Mouse (Mus musculus): Measurements from ENCODE around the gene Tsku. TPM values are rescaled to one million over a fixed set of nuclear protein-coding genes. Genes with fewer than 3 reads are reported as not detected.

The Tsku gene
- polyA plus RNA-seq, 1 experiment from 2014 or later = 16.0 TPM

DNA sequence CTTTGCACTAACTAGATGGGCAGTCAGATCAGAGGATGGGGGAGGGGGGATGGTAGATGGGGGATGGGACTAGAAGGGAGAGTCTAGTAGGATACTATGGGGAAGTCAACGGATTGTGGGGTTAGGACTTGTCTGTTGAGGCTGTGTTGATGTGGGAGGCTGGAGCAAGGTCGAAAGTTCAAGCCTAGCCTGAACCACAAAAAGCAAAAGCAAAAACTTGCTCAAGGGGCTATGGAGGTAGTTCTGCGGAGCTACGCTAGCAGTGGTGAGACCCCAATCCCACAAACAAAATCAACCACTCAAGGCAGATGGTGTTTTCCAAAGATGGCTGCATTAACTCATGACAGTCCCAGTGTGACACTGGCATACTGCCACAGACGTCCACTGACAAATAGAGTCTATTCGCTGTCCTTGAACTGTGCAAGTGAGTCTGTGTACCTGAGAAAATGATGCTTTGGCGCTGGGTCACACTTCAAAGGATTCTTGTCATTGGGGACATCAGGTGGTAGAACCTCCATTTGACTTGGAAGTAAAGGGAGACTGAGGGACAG is 41.0 kb downstream of the Tsku start:
- no peak overlapping the region for H3K4me3 ChIP-seq (ENCODE audit: low read depth, low read length)
- no peak overlapping the region for H3K9ac ChIP-seq (ENCODE audit: low read length)
- no peak overlapping the region for H3K27ac ChIP-seq (replicated peaks; ENCODE audit: low read depth, low read length)
- H3K27me3 ChIP-seq (ENCODE audit: control insufficient read depth, insufficient read depth, low read length) = no peaks in the 10 kb centered on the region
- H3K9me3 ChIP-seq (ENCODE audit: control insufficient read depth, low read length) = no peaks in the 10 kb centered on the region
- no peak for DNase-seq (ENCODE audit: low spot score)
- H3K36me3 ChIP-seq (ENCODE audit: control insufficient read depth, insufficient read depth, low read length) = no peaks in the 10 kb centered on the region
- no peak overlapping the region for H3K4me2 ChIP-seq (ENCODE audit: low read depth, severe bottlenecking)
- no peaks in the 10 kb centered on the region for H3K4me1 ChIP-seq (ENCODE audit: control insufficient read depth, insufficient read depth, low read length)
- ATAC-seq (ENCODE audit: insufficient number of reproducible peaks, low FRiP score, low TSS enrichment, low read depth) = no peak
- 84% methylated on average over 7 of the region's 7 CpGs for WGBS

DNA sequence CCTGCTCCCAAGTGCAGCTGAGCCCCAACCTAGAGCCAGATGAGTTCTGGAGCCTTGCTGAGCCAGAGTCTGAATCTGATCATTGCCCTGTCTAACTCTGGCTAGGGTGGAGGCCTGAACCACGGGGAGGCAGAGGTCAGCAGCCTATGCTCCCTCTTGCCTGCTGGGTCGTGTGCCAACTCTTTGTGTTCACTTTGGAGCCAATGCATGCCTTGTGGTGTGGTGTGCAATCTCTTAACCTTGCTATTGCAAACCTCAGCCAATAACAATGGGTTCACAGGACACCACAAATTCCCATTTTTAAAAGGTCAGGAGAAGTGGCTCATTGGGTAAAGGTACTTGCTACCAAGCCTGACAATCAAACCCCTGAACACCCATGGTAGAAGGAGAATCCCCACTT is 44.6 kb downstream of the Tsku start:
- Histone ChIP-seq H3K9me3 (ENCODE audit: control insufficient read depth, low read length) (no peaks in the 10 kb centered on the region), H3K27me3 (ENCODE audit: control insufficient read depth, insufficient read depth, low read length) (no peaks in the 10 kb centered on the region), H3K36me3 (ENCODE audit: control insufficient read depth, insufficient read depth, low read length) (no peaks in the 10 kb centered on the region), H3K27ac (replicated peaks; ENCODE audit: low read depth, low read length) (no peak overlapping the region), H3K4me3 (ENCODE audit: low read depth, low read length) (no peak overlapping the region), H3K4me2 (ENCODE audit: low read depth, severe bottlenecking) (no peak overlapping the region), H3K9ac (ENCODE audit: low read length) (no peak overlapping the region), H3K4me1 (ENCODE audit: control insufficient read depth, insufficient read depth, low read length) (no peaks in the 10 kb centered on the region)
- 56% methylated on average over 2 of the region's 2 CpGs for WGBS
- DNase-seq (ENCODE audit: low spot score) (no peak), ATAC-seq (ENCODE audit: insufficient number of reproducible peaks, low FRiP score, low TSS enrichment, low read depth) (no peak)

GRCm38 (mm10) chr7:98315087-98315486 is 46.0 kb downstream of the Tsku start:
- Histone ChIP-seq H3K9me3 (ENCODE audit: control insufficient read depth, low read length) (no peaks in the 10 kb centered on the region), H3K9ac (ENCODE audit: low read length) (no peak overlapping the region), H3K4me1 (ENCODE audit: control insufficient read depth, insufficient read depth, low read length) (no peaks in the 10 kb centered on the region), H3K27me3 (ENCODE audit: control insufficient read depth, insufficient read depth, low read length) (no peaks in the 10 kb centered on the region), H3K4me2 (ENCODE audit: low read depth, severe bottlenecking) (no peak overlapping the region), H3K4me3 (ENCODE audit: low read depth, low read length) (no peak overlapping the region), H3K36me3 (ENCODE audit: control insufficient read depth, insufficient read depth, low read length) (no peaks in the 10 kb centered on the region), H3K27ac (replicated peaks; ENCODE audit: low read depth, low read length) (no peak overlapping the region)
- no peak for DNase-seq (ENCODE audit: low spot score)
- no peak for ATAC-seq (ENCODE audit: insufficient number of reproducible peaks, low FRiP score, low TSS enrichment, low read depth)
- WGBS = 80% methylated on average over 2 of the region's 2 CpGs

- H3K36me3 ChIP-seq (ENCODE audit: control insufficient read depth, insufficient read depth, low read length) = no peaks in the 10 kb centered on the region
- WGBS = 62% methylated on average over 4 of the region's 4 CpGs
These were observed 48.8 kb downstream of the Tsku start for GRCm38 (mm10) chr7:98312185-98312920.

GRCm38 (mm10) chr7:98310266-98310665 is 50.9 kb downstream of the Tsku start:
- H3K9ac ChIP-seq (ENCODE audit: low read length) = no peak overlapping the region
- H3K9me3 ChIP-seq (ENCODE audit: control insufficient read depth, low read length) = no peaks in the 10 kb centered on the region
- 0 out of 2 replicates have a peak, but pooled peaks cover 3% of the 10 kb centered on the region for H3K4me1 ChIP-seq (ENCODE audit: control insufficient read depth, insufficient read depth, low read length)
- H3K4me3 ChIP-seq (ENCODE audit: low read depth, low read length) = no peak overlapping the region
- 60% methylated on average over 6 of the region's 6 CpGs for WGBS
- no peaks in the 10 kb centered on the region for H3K36me3 ChIP-seq (ENCODE audit: control insufficient read depth, insufficient read depth, low read length)
- DNase-seq (ENCODE audit: low spot score) (no peak), ATAC-seq (ENCODE audit: insufficient number of reproducible peaks, low FRiP score, low TSS enrichment, low read depth) (no peak)
- H3K4me2 ChIP-seq (ENCODE audit: low read depth, severe bottlenecking) = no peak overlapping the region
- no peak overlapping the region for H3K27ac ChIP-seq (replicated peaks; ENCODE audit: low read depth, low read length)
- no peaks in the 10 kb centered on the region for H3K27me3 ChIP-seq (ENCODE audit: control insufficient read depth, insufficient read depth, low read length)

More at GRCm38 (mm10) chr7:98312185-98312920, 48.8 kb downstream of the Tsku start:
- Histone ChIP-seq H3K4me3 (ENCODE audit: low read depth, low read length) (no peak overlapping the region), H3K9me3 (ENCODE audit: control insufficient read depth, low read length) (no peaks in the 10 kb centered on the region), H3K4me1 (ENCODE audit: control insufficient read depth, insufficient read depth, low read length) (0 out of 2 replicates have a peak, but pooled peaks cover 3% of the 10 kb centered on the region), H3K27ac (replicated peaks; ENCODE audit: low read depth, low read length) (no peak overlapping the region), H3K27me3 (ENCODE audit: control insufficient read depth, insufficient read depth, low read length) (no peaks in the 10 kb centered on the region), H3K4me2 (ENCODE audit: low read depth, severe bottlenecking) (no peak overlapping the region), H3K9ac (ENCODE audit: low read length) (no peak overlapping the region)
- ATAC-seq (ENCODE audit: insufficient number of reproducible peaks, low FRiP score, low TSS enrichment, low read depth) = no peak
- no peak for DNase-seq (ENCODE audit: low spot score)

GRCm38 (mm10) chr7:98309219-98310030 is 51.7 kb downstream of the Tsku start:
- H3K27ac ChIP-seq (replicated peaks; ENCODE audit: low read depth, low read length) = no peak overlapping the region
- WGBS = under 1% methylated on average over 51 of the region's 53 CpGs
- H3K9me3 ChIP-seq (ENCODE audit: control insufficient read depth, low read length) = no peaks in the 10 kb centered on the region
- peak overlapping the region; percentile 85 for H3K4me2 ChIP-seq (ENCODE audit: low read depth, severe bottlenecking)
- DNase-seq (ENCODE audit: low spot score) = peak; percentile 97
- H3K4me1 ChIP-seq (ENCODE audit: control insufficient read depth, insufficient read depth, low read length) = 0 out of 2 replicates have a peak, but pooled peaks cover 3% of the 10 kb centered on the region
- H3K36me3 ChIP-seq (ENCODE audit: control insufficient read depth, insufficient read depth, low read length) = no peaks in the 10 kb centered on the region
- peak overlapping the region; percentile 86 for H3K9ac ChIP-seq (ENCODE audit: low read length)
- H3K4me3 ChIP-seq (ENCODE audit: low read depth, low read length) = peak overlapping the region; percentile 83
- peak; percentile 99 for ATAC-seq (ENCODE audit: insufficient number of reproducible peaks, low FRiP score, low TSS enrichment, low read depth)
- no peaks in the 10 kb centered on the region for H3K27me3 ChIP-seq (ENCODE audit: control insufficient read depth, insufficient read depth, low read length)

- H3K4me2 ChIP-seq (ENCODE audit: low read depth, severe bottlenecking) = peak overlapping the region; percentile 85
- H3K4me1 ChIP-seq (ENCODE audit: control insufficient read depth, insufficient read depth, low read length) = 0 out of 2 replicates have a peak, but pooled peaks cover 3% of the 10 kb centered on the region
- no peaks in the 10 kb centered on the region for H3K9me3 ChIP-seq (ENCODE audit: control insufficient read depth, low read length)
- H3K4me3 ChIP-seq (ENCODE audit: low read depth, low read length) = peak overlapping the region; percentile 83
- DNase-seq (ENCODE audit: low spot score) = no peak
- H3K36me3 ChIP-seq (ENCODE audit: control insufficient read depth, insufficient read depth, low read length) = no peaks in the 10 kb centered on the region
- no peaks in the 10 kb centered on the region for H3K27me3 ChIP-seq (ENCODE audit: control insufficient read depth, insufficient read depth, low read length)
- ATAC-seq (ENCODE audit: insufficient number of reproducible peaks, low FRiP score, low TSS enrichment, low read depth) = peak; percentile 65
- H3K9ac ChIP-seq (ENCODE audit: low read length) = peak overlapping the region; percentile 86
- no peak overlapping the region for H3K27ac ChIP-seq (replicated peaks; ENCODE audit: low read depth, low read length)
- under 1% methylated on average over 33 of the region's 33 CpGs for WGBS
These were observed 52.4 kb downstream of the Tsku start for GRCm38 (mm10) chr7:98308607-98309218.
